Mouse (Mus musculus): ENCODE measurements at regions not wholly inside any gene's neighbourhood (a gene's known extent, or its start where the extent isn't known, plus 50 kb on each side); places are given as distances from the start of the nearest gene placed in this dataset.

DNA sequence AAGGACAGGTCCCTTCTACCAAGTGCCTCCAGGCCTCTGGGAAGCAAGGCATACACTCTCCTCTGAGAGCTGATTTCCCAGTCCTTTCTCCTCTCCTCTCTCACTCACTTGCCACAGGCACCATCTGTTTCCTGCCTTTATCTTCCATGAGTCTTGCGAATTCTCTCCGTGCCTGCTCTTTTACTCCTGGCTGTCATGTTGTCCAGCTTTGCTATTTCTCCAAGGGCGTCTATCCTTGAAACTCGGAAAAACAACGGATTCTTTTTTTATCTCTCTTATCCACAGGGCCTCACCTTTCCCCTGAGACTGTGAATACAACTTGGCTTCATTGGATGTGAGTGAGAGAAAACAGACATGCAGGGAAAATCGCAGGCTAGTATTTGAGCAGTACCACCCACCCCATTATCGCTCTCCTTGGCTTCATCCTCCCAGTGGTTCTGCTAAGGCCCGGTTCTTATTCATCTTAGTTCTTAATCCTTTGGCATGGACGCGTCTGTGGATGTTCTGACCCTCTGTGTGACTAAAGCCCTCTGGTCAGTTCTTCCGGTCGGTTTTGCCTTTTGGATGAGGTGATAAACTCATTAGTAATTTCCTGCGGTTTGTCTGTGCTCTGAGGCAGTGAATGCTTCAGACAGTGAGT, 159.4 kb downstream of the Rap2a start:
- Histone ChIP-seq H3K9me3 (ENCODE audit: control insufficient read depth, low read length) (no peaks in the 10 kb centered on the region), H3K4me2 (ENCODE audit: low read depth, low read length) (no peak overlapping the region), H3K27ac (ENCODE audit: low read depth, low read length) (no peak overlapping the region), H3K27me3 (ENCODE audit: control insufficient read depth, insufficient read depth, low read length) (no peaks in the 10 kb centered on the region), H3K4me3 (ENCODE audit: low read depth, low read length) (no peak overlapping the region), H3K36me3 (ENCODE audit: control insufficient read depth, insufficient read depth, low read length) (no peaks in the 10 kb centered on the region), H3K9ac (replicated peaks; ENCODE audit: low read depth, low read length) (no peak overlapping the region), H3K4me1 (ENCODE audit: control insufficient read depth, insufficient read depth, low read length) (no peaks in the 10 kb centered on the region)
- 72% methylated on average over 13 of the region's 13 CpGs for WGBS
- no peak for ATAC-seq (ENCODE audit: low read depth)

DNA sequence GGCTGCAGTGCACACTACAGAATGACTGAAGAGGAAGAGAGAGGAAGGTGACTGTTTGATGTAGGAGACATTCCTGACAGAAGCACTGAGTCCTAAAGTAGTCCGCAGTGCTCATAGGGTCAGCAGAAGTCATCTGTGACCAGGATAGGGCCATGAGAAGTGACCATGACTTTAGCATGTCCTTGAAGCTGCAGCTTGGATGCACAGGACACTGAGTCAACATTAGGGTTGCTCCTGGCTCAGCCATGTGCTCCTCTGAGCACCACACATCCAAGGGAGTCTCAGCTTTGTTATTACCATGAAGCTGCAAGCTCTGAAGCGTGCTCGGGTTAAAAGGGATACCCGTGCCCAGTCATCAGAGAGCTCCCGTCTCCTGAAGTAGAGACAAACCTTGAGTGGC, 164.3 kb downstream of the Rap2a start:
- Histone ChIP-seq H3K27me3 (ENCODE audit: control insufficient read depth, insufficient read depth, low read length) (no peaks in the 10 kb centered on the region), H3K27ac (ENCODE audit: low read depth, low read length) (no peak overlapping the region), H3K9me3 (ENCODE audit: control insufficient read depth, low read length) (no peaks in the 10 kb centered on the region), H3K4me3 (ENCODE audit: low read depth, low read length) (no peak overlapping the region), H3K36me3 (ENCODE audit: control insufficient read depth, insufficient read depth, low read length) (no peaks in the 10 kb centered on the region), H3K9ac (replicated peaks; ENCODE audit: low read depth, low read length) (no peak overlapping the region), H3K4me1 (ENCODE audit: control insufficient read depth, insufficient read depth, low read length) (no peaks in the 10 kb centered on the region), H3K4me2 (ENCODE audit: low read depth, low read length) (no peak overlapping the region)
- WGBS, result 93% methylated on average over 5 of the region's 5 CpGs
- no peak for ATAC-seq (ENCODE audit: low read depth)

DNA sequence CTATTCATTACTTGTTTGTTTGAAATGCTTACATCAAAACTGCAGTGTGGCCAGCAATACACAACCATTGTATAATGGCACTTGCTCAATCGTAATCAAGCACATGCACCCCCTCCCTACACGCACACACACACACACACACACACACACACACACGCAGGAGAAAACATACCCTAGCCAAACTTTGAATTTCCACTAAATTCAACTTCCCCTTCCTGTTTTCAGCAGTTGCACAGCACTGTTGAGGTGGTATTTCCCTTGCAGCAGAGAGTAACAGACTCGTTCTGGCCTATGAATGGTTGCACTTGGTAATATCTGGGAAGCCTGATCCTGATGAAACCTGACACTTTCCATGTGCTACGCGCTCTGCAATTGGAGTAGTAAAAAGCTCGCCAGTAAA, 173.8 kb downstream of the Rap2a start:
- H3K4me2 ChIP-seq (ENCODE audit: low read depth, low read length), result no peak overlapping the region
- H3K27ac ChIP-seq (ENCODE audit: low read depth, low read length), result no peak overlapping the region
- no peaks in the 10 kb centered on the region for H3K27me3 ChIP-seq (ENCODE audit: control insufficient read depth, insufficient read depth, low read length)
- 85% methylated on average over 7 of the region's 7 CpGs for WGBS
- no peaks in the 10 kb centered on the region for H3K4me1 ChIP-seq (ENCODE audit: control insufficient read depth, insufficient read depth, low read length)
- no peaks in the 10 kb centered on the region for H3K9me3 ChIP-seq (ENCODE audit: control insufficient read depth, low read length)
- H3K36me3 ChIP-seq (ENCODE audit: control insufficient read depth, insufficient read depth, low read length), result no peaks in the 10 kb centered on the region
- no peak overlapping the region for H3K4me3 ChIP-seq (ENCODE audit: low read depth, low read length)
- no peak for ATAC-seq (ENCODE audit: low read depth)
- no peak overlapping the region for H3K9ac ChIP-seq (replicated peaks; ENCODE audit: low read depth, low read length)

DNA sequence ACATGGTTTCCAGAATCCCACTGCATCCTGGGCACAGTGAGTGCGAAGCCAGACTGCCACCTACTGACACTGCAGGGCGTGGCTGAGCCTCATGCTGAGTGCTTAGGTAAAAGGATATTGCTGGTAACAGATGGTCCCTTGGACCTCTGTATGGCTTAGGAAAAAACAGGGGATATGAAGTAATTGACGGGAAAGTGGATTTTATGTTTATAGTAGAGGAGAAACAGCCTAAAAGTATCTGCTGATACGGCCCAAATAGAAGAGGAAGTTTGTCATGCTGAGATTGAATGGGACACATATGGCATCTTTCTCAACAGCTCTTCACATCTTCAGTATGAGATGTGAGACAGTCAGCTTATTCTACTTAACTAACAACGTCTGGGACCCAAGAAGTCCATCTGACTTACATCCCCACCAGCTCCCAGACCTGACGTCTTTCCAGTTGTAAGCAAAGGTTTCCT, 182.1 kb downstream of the Rap2a start:
- Histone ChIP-seq H3K4me3 (ENCODE audit: low read depth, low read length) (no peak overlapping the region), H3K27ac (ENCODE audit: low read depth, low read length) (no peak overlapping the region), H3K27me3 (ENCODE audit: control insufficient read depth, insufficient read depth, low read length) (no peaks in the 10 kb centered on the region), H3K9me3 (ENCODE audit: control insufficient read depth, low read length) (no peaks in the 10 kb centered on the region), H3K9ac (replicated peaks; ENCODE audit: low read depth, low read length) (no peak overlapping the region), H3K4me2 (ENCODE audit: low read depth, low read length) (no peak overlapping the region), H3K4me1 (ENCODE audit: control insufficient read depth, insufficient read depth, low read length) (no peaks in the 10 kb centered on the region), H3K36me3 (ENCODE audit: control insufficient read depth, insufficient read depth, low read length) (no peaks in the 10 kb centered on the region)
- ATAC-seq (ENCODE audit: low read depth), result no peak
- WGBS, result 81% methylated on average over 6 of the region's 6 CpGs

DNA sequence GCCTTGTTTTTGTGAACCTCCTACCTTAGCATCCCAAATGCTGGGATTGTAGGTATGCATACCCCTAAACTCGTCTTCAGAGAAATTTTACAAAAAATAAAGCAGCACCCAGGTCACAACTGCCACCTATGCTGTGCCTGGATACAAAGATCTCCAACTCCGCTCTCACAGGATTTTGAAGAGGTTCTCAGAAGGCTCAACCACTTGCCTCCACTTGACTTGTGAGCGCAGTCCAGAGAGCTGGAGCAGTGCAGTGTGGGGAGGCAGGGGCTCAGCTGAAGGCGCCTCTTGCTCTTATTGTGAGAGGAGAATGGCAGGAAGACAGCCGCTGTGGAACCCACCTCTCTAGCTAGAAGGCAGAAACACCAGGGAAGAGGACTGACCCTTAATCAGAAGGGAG, 182.9 kb downstream of the Rap2a start:
- 81% methylated on average over 5 of the region's 5 CpGs for WGBS
- Histone ChIP-seq H3K9ac (replicated peaks; ENCODE audit: low read depth, low read length) (no peak overlapping the region), H3K36me3 (ENCODE audit: control insufficient read depth, insufficient read depth, low read length) (no peaks in the 10 kb centered on the region), H3K27ac (ENCODE audit: low read depth, low read length) (no peak overlapping the region), H3K4me1 (ENCODE audit: control insufficient read depth, insufficient read depth, low read length) (no peaks in the 10 kb centered on the region), H3K4me2 (ENCODE audit: low read depth, low read length) (no peak overlapping the region), H3K9me3 (ENCODE audit: control insufficient read depth, low read length) (no peaks in the 10 kb centered on the region), H3K27me3 (ENCODE audit: control insufficient read depth, insufficient read depth, low read length) (no peaks in the 10 kb centered on the region), H3K4me3 (ENCODE audit: low read depth, low read length) (no peak overlapping the region)
- no peak for ATAC-seq (ENCODE audit: low read depth)

DNA sequence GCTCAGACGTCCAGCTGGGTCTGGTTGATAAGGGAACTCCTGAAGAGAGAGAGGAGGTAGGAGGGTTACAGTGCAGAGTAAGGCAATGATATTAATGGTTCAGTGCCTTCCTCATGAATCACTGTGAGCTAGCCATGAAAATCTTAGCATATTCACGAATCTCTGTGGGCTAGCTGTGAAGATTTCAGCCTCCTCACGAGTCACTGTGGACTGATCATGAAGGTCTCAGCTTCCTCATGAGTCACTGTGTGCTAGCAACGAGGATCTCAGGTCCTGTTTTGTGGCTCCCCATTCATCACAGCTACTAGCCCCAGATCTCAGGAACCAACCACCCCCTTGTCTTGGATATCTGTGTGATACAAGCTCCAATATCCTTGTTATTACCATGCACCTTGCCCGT, 191.4 kb downstream of the Rap2a start:
- ATAC-seq (ENCODE audit: low read depth), result no peak
- WGBS, result 79% methylated on average over 5 of the region's 5 CpGs

DNA sequence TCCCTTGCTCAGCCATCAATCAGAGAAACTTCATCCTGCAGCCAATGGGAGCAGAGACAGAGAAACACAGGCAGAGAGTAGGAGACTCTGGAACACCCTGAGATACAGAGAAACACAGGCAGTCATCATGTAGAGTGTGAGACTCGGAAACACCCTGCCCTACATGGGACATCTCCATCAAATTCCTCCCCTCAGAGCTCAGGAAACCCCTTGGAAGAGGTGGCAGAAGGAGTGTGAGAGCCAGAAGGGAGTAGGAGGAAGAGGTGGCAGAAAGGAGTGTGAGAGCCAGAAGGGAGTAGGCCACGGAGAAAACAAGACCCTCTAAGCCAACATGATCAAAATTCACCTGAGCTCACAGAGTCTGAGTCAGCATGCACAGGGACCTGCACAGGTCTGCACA, 197.5 kb downstream of the Rap2a start:
- no peak overlapping the region for H3K27ac ChIP-seq (ENCODE audit: low read depth, low read length)
- ATAC-seq (ENCODE audit: low read depth), result no peak
- H3K27me3 ChIP-seq (ENCODE audit: control insufficient read depth, insufficient read depth, low read length), result no peaks in the 10 kb centered on the region
- no peak overlapping the region for H3K4me3 ChIP-seq (ENCODE audit: low read depth, low read length)
- no peaks in the 10 kb centered on the region for H3K9me3 ChIP-seq (ENCODE audit: control insufficient read depth, low read length)
- H3K9ac ChIP-seq (replicated peaks; ENCODE audit: low read depth, low read length), result no peak overlapping the region
- WGBS, result 67% methylated on average over 2 of the region's 2 CpGs
- no peak overlapping the region for H3K4me2 ChIP-seq (ENCODE audit: low read depth, low read length)
- no peaks in the 10 kb centered on the region for H3K36me3 ChIP-seq (ENCODE audit: control insufficient read depth, insufficient read depth, low read length)
- no peaks in the 10 kb centered on the region for H3K4me1 ChIP-seq (ENCODE audit: control insufficient read depth, insufficient read depth, low read length)

More for the DNA sequence above, 191.4 kb downstream of the Rap2a start:
- Histone ChIP-seq H3K27me3 (ENCODE audit: control insufficient read depth, insufficient read depth, low read length) (no peaks in the 10 kb centered on the region), H3K4me2 (ENCODE audit: low read depth, low read length) (no peak overlapping the region), H3K36me3 (ENCODE audit: control insufficient read depth, insufficient read depth, low read length) (no peaks in the 10 kb centered on the region), H3K4me1 (ENCODE audit: control insufficient read depth, insufficient read depth, low read length) (no peaks in the 10 kb centered on the region), H3K9me3 (ENCODE audit: control insufficient read depth, low read length) (no peaks in the 10 kb centered on the region), H3K9ac (replicated peaks; ENCODE audit: low read depth, low read length) (no peak overlapping the region), H3K4me3 (ENCODE audit: low read depth, low read length) (no peak overlapping the region), H3K27ac (ENCODE audit: low read depth, low read length) (no peak overlapping the region)

DNA sequence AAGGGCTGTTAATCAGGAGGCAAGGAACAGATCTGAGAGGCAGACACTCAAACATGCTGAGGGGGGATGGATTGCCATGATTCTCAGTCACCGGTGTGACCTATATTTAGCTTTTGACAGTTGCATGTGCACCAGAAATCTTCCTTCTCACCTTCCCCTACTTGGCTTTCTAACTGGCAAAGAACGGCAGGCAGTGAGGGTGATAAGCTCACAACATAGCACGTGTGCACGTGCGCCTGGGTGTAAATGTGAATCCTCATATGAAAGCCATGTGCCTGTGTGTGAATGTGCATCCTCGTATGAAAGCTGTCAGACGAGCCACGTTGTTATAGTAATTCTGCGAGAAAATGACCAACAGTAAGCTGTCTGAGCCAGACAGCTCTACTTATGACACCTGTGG, 200.3 kb downstream of the Rap2a start:
- Histone ChIP-seq H3K9ac (replicated peaks; ENCODE audit: low read depth, low read length) (no peak overlapping the region), H3K36me3 (ENCODE audit: control insufficient read depth, insufficient read depth, low read length) (no peaks in the 10 kb centered on the region), H3K27ac (ENCODE audit: low read depth, low read length) (no peak overlapping the region), H3K9me3 (ENCODE audit: control insufficient read depth, low read length) (no peaks in the 10 kb centered on the region), H3K4me3 (ENCODE audit: low read depth, low read length) (no peak overlapping the region), H3K4me1 (ENCODE audit: control insufficient read depth, insufficient read depth, low read length) (no peaks in the 10 kb centered on the region), H3K27me3 (ENCODE audit: control insufficient read depth, insufficient read depth, low read length) (no peaks in the 10 kb centered on the region), H3K4me2 (ENCODE audit: low read depth, low read length) (no peak overlapping the region)
- ATAC-seq (ENCODE audit: low read depth), result no peak
- 89% methylated on average over 9 of the region's 9 CpGs for WGBS

DNA sequence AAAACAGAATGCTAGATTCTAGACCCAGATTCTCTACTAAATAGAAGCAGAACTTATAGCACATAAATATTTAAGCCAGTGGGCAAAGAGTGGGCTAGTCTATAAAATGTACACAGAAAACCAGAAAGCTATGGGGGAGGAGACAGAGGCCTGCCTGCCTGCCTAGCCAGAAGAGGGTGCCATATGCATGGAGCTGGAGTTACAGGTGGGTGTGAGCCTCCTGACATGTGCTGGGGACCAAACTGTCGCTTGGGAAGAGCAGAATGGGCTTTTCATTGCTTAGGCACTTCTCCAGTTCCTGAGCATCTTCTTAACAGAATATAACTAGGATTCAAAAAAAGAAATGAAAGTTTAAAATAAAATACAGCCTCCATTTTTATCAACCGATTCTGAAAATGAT, 200.8 kb downstream of the Rap2a start:
- Histone ChIP-seq H3K9ac (replicated peaks; ENCODE audit: low read depth, low read length) (no peak overlapping the region), H3K4me1 (ENCODE audit: control insufficient read depth, insufficient read depth, low read length) (no peaks in the 10 kb centered on the region), H3K27me3 (ENCODE audit: control insufficient read depth, insufficient read depth, low read length) (no peaks in the 10 kb centered on the region), H3K4me2 (ENCODE audit: low read depth, low read length) (no peak overlapping the region), H3K9me3 (ENCODE audit: control insufficient read depth, low read length) (no peaks in the 10 kb centered on the region), H3K27ac (ENCODE audit: low read depth, low read length) (no peak overlapping the region), H3K4me3 (ENCODE audit: low read depth, low read length) (no peak overlapping the region), H3K36me3 (ENCODE audit: control insufficient read depth, insufficient read depth, low read length) (no peaks in the 10 kb centered on the region)
- WGBS, result 73% methylated on average over 2 of the region's 2 CpGs
- ATAC-seq (ENCODE audit: low read depth), result no peak

Data from neural tube, embryonic 14.5 days (tissue).